Mouse (Mus musculus) CH12F3 (cell line): ENCODE data around the gene Rnase2b.
"Not testable (repeated sequence)": the region's sequence is repeated elsewhere in the genome, so short reads cannot be mapped to it uniquely, and the experiment has no call there.

Experiments used
- in situ Hi-C: fragments of 300-500 bp; cut with MboI; formaldehyde crosslinking; loops from 2 replicates; pipeline ENCODE4 v1.14.3; 2020; ENCODE audit warnings: low sequenced_read_pairs

Gene Rnase2b

DNA sequence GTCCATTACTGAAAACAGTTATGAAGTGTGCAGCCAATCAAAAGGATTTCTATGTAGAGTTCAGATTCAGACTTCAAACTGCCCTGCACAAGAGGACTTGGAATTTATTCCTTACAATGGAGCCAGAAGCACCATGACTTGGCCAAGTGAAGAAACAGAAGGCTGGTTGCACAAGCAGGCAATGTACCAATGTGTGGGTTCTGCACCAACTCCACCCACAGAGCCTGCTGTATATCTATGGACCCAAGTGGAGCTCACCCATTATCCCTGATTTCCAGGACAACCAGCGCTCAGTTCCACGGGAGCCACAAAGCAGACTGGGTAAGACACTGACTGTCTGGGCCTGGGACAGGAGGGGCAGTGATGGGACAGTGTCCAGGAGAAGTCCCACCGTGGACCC, at the start of gene Rnase2b:
Gene Rnase2b, plus strand, starts transcription at position 285 of the 400 bp plus-strand sequence.
- in situ Hi-C loops = not testable (repeated sequence)

DNA sequence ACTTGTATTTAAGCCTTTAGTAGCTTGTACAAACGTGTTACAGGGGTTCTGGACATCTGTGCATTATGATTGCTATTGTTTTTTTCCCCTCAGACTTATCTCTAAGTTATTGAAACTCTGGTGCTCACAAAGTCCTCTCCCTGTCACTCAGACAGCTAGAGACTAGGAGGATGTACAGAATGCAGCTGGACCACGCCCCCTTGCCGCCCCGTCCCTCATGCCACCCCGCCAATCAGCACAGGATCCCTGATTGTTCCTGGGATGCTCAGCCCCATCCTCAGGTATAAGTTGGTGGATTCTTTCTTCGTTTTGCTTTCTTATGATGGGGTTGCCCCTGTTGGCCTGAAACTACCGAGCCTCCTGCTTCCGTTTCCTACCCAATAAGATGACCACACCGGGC, 48.6 kb upstream of the Rnase2b start:
- in situ Hi-C loops = no loop called here

DNA sequence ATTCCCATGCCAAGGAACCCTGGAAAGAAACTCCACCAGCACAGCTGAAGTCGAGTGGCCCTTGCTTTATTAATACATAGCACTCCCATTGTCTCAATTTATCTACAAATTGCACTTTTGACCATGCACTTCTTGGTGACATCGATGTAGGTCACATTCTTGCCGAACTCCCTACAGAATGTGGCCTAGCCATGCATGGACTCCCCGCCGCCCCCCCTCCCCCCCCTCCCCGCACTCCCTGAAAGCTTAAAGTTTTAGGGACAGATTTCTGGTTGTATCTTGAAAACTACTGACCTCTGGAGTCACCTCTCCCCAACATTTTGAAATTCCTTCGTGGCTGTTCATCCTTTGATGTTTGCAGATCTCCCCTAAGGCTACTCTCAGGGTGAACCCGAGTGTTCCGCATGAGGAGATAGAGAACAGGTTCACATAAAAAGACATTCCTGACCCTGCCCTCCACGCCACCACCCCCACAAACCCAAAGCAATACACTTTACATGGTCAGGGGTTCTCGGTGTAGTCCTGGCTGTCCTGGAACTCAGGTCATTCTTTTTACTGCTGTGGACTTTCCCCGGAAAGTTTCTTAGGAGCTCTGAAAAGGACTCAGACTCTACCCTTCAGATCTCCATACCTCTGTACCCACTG, 48.0 kb upstream of the Rnase2b start, which contains the start of gene Eddm3b:
Gene Eddm3b, plus strand, starts transcription at position 511 of the 645 bp plus-strand sequence.
- in situ Hi-C loops = no loop called here

DNA sequence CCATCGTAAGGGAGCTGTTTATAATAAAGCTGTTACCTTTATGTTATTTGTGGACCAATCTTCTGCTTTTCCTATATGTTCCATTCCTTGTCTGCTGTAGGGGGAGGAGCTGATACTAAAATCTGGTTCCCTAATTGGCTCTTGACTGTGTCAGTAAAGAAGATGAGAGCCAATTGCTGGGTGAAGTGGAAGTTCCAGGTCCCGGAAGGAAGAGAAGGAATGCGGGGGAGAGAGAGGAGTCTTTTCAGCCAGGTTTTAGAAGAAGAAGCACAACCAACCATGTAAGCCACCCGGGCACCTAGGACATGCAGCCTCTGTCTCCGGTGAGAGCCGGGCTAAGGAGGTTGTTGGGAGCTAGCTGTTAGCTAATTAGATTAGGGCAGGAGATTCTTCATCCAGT, 36.4 kb upstream of the Rnase2b start:
- in situ Hi-C loops = no loop called here

DNA sequence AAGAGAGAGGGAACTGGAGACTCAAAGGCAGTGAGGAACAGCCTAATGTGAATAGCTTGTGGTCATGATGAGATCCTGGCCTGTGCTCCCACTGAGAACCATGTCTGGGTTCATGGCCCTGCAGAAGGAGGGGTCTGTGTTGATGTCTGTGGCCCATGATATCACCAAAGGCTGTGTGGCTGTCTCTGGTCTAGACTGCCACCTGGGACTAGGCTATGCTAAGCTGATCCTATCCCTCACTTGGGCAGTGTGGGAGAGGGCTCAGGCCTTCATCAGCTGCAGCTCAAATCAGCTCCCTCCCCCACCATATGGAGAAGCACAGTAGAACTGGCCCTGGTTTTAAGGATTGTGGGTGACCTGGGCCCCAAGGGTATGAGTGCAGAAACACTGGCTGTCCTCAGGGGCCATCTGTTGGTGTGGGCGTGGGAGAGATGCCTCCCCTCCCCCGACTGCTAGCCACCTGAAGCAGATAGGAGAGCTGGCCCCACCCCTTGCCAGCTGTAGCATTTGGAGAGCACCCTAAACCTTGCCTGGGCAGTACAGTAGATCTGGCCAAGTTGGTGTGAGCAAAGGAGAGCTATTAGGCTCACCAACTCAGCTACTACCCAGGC, 34.3 kb upstream of the Rnase2b start:
- in situ Hi-C loops = no loop called here

DNA sequence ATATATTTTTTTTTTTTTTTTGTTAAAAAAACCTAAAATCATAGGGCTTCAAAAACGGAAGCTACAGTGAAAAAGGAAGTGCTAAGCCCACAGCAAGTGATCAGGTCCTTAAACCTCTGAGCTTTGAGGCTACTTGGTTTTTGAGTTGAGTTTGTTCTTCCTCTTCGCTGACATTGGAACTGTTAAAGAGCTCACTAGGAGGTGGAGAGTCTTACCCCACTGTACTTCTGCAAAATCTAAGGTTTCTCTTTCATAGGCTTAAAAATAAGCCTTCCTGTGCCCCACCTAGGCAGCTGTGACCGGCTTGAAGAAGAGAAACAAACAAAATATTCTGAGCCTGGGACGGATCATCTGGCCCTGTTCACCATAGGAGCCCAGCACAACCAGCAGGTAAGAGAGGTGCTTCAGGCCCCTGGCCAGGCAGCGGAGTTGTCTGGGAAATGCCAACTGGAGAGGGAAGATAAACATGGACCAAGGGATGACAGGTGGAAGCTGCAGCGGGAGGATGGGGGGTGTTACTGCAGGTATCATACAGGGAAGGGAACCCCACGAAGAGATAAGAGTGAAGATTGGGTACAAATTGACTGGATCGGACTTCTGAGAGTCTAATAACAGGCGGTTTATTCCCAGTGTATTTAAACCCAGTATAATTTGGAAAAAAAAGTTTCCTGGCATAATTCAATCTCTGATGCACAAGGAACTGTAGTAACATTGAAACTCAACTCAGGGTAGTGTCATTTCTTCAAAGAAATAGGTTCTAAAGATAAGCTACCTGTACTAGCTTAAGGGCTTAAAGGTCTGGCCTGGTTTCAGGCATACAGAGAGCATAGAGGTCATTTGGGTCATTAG, 33.1 kb upstream of the Rnase2b start:
- in situ Hi-C loops = no loop called here

DNA sequence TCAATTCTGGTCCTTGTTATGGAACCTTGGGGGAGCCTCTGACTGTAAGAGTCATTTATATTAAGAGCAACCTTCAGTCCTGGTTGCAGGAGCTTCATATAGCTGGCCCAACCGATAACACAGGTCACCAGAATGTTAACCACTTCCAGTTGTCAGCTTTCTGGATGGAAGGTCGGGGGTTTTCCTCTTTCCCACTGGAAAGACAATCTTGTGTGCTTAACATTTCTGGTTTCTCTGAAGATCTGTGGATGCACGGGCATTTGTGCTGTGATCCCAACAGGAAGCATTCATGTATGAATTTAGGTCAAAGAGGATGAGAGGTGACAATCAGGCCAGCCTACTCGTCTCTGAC, 32.5 kb upstream of the Rnase2b start:
- in situ Hi-C loops = no loop called here

DNA sequence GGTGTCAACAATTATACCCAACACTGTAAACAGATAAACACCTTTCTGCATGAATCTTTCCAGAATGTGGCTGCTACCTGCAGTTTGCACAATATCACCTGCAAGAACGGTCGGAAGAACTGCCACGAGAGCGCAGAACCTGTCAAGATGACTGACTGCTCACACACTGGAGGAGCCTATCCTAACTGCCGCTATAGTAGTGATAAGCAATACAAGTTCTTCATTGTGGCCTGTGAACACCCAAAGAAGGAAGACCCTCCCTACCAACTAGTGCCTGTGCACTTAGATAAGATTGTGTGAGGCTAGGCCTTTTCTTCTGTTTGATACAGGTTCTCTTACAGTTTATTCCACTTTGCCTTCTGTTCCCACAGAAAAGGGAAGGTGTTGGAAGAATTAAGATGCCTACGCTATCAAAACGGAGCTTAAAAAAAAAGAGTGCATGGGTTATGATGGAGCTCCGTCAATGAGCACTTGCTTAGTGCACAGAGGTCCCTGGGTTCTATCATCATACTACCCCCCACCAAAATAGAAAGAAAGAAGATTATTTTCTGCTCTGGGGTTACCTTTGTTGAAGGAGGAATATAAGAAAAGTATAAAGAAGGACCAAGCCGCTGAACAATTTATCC, 31.6 kb upstream of the Rnase2b start:
- in situ Hi-C loops = no loop called here

DNA sequence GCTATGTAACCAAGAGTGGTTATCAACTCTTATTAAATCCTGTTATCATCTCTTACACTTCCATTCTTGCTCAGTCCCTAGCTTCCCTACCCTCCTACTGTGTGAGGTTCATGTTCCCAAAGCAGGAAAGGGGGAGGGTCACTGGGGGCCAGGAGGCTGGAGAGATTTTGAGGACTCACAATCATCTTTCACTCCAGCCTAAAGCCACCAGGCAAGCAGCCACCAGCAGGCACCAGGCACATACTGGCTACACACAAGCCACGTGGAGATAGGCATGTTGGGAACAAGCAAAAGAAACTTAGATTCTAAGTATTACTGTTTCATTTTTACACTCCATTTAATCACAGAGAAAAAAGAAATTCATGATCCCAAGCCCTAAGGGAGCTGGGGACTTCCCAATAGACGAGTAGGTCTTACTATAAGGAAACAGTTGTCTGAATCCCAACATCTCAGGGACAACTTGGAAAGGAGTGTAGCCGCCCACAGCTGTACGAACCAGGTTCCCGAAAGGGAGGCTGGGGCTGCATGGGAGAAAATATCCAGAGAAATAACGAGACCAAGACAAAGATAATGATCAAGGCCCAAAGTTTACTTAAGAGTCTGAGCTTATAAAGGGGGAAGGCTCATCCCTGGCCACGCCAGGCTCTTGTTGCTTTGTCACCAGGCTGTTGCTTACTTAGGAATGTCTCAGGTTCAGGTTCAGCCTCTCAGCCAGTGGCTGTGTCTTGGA, 30.8 kb upstream of the Rnase2b start:
- in situ Hi-C loops = no loop called here

DNA sequence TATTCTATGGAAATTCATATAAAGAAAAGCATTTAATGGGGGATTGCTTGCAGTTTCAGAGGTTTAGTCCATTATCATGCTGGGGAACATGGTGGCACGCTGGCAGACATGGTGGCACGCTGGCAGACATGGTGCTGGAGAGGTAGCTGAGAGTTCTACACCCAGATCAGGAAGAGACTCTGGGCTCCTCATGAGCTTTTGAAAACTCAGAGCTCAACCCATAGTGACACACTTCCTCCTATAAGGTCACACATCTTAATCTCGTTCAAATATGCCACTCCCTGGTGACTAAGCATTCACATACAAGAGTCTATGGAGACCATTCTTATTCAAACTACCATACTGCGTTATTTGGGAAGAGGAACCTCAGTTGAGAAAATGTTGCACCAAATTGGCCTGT, 29.7 kb upstream of the Rnase2b start:
- in situ Hi-C loops = no loop called here

DNA sequence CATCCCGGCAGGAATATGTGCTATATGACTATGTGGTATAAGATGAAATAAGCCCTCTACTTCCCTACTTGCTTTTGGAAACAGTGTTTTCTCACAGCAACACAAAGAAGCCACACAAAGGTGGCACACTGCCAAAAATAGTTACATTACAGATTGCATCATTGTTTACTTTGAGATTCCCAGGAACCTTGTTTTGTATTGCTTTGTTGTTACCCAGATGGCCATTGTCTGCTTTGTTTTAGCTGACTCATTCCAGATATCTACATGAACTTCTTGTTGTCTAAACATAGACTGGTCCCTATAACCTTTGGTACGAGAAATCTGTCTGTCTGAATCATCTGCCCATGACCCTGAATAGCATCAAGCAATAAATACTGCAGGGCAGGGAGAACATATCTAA, 21.7 kb upstream of the Rnase2b start:
- in situ Hi-C loops = no loop called here

DNA sequence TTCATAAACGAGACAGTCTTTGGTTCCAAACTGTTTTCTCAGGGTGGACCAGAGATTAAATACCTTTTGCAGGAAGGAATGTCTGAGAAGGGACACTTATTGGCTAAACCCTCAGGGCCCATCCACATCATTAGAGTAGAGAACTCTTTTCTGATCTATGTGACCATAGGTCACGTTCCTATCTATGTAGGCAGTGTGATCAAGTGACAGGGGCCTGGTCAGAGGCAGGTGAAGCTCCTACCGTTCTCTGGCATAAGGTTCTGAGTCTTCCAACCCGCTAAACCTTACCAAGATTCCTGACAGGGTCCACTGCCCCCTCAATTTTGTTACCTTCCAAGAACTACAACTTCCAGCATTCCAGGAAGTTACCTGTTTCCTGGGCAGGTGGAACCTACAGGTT, 19.9 kb upstream of the Rnase2b start:
- in situ Hi-C loops = no loop called here

DNA sequence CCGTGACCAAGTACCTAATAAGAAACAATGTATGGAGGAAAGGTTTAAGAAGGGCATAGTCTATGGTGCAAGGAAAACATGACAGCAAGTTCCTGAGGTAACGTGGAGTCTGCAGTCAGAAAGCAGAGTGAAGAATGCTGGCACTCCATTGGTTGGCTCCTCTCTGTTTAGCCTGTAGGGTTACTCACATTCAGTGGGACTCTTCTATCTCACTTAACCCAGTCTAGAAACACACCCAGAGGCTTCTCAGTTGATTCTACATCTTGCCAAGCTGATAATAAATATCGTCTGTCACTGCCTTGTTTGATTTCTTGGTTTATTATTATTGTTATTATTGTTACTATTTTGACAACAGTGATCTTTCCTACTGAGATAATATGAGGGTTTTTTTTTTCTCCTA, 19.5 kb upstream of the Rnase2b start:
- in situ Hi-C loops = no loop called here

DNA sequence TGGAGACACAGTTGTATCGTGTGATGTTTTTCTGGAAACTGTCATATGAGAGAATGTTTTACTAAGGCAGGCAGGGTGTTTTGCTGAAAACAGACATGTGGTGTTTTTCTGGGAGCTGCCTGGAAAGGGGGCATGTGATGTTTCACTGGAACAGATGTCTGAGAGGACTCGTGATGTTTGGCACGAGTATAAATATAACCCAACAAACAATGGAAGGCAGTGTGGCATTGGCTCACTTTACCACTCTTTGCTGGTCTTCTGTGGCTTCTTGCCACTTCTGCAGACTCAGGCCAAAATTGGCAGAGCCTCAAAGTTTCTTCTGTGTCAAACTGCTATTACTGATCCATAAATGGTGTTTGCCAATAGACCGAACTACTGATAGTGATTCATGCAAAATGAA, 18.8 kb upstream of the Rnase2b start:
- in situ Hi-C loops = no loop called here

DNA sequence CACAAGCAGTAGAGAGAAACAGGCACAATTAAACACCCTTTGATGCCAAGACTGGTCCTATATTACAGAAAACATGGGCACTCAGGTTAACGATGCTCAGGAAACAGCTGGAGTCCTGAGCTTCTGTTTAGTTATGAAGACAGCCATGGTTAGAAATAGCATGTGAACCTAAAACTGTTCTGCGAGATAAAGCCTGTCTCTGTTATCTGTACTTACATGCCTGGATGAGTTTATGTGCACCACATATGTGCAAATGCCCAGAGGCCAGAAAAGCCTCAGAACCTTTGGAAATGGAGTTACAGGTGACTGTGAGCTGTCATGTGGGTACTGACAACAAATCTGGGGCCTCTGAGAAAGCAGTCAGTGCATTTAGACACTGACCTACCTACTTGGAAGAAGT, 18.1 kb upstream of the Rnase2b start:
- in situ Hi-C loops = no loop called here

DNA sequence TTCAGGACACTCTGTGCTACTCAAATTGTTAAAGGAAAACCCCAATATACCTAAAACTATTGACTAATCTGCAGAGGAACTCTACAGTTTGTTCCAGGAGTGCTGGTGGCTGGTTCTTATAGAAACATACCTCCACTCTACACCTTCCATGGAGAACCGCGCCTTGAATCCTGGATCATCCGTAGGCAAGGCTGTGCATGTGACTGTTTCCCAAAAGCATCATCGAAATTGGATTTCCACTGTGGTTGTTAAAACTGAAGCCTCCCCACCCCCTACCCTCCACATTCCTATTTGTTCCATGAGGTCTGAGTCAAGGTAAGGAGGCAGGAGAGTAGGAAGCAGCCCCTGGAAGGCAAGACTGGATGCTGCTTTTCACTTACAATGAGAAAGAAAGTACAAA, 17.6 kb upstream of the Rnase2b start:
- in situ Hi-C loops = no loop called here

DNA sequence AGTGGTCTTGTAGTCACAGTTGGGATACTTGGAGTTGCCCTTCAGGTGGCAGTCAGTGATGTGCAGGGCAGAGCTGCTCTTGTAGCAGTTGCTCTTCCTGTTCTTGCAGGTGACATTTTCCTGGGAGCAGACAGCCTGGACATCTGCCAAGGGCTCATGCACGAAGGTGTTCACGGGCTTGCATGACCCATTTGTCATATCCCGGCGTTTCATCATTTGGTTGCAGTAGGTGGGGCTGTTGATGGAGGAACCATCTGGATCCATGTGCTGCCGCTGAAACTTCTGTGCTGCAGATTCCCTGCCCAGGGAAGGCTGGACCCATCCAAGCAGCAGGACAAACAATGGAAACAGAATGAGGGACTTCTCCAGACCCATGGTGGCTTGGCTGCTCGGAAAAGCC, 16.5 kb upstream of the Rnase2b start:
- in situ Hi-C loops = no loop called here

DNA sequence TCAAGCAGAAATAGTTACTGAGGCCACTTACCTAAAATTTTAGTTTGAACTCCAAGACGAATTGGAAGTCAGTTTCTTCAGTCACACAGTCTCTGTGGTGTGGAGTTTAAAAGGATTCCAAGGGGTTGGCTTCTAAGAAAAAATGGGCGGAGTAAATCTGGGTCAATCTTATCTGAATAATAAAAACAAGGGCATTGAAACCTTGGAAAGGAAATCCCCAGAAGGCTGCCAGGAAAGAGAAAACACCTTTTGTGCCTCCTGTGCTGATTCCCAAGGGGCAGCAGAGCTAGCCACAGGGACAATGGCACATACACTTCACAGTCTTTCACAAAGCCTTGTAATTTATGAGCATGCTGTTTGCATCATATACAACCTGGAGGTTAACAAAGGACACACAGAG, 15.4 kb upstream of the Rnase2b start, which contains the start of gene Rnase1:
Gene Rnase1, minus strand, starts transcription at position 101 of the 400 bp plus-strand sequence.
- in situ Hi-C loops = no loop called here

DNA sequence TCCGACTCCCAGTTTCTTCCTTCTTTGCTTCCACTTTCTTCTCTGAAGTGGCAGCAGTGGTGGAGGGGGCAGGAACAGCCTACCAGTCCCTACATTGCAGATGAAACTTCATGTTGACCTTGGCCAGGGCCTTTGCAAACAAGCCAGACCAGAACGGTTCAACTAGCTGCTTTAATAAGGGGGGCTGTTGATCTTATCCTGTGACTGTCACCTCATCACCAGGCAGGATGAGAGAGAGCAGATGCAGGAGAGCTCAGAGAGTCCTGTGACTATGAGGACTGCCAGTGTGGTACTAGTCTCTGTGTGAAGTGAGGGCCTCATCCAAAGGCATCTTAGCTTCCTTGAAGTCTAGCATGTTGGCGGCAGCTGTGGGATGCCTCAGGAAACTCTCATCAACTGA, 14.1 kb upstream of the Rnase2b start:
- in situ Hi-C loops = no loop called here

DNA sequence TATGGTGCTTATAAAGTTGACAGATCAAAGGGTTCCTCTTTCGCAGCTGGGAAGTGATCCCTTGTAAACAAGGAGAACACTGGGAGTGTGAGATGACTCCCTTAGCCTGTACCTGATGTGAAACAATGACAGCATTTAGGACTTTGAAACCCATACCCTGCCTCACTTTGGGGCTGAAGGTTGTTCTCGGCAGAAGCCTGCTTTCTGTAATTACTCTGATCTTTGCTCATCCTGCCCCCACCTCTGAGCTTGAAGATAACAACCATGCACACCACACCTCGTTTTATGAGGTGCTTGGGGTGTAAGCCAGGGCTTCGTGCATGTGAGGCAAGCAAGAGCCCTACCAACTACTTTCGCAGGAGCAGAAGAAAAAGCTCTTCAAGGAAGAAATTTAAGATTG, 12.9 kb upstream of the Rnase2b start:
- in situ Hi-C loops = no loop called here
